Mouse (Mus musculus) 3134 (cell line): ENCODE results near the gene Gm4064.
"Not testable (repeated sequence)": the region's sequence is repeated elsewhere in the genome, so short reads cannot be mapped to it uniquely, and the experiment has no call there.

Experiments
- DNase-seq: peaks from one replicate; pipeline ENCODE4 v3.0.0-alpha.2; 2011; ENCODE audit warnings: low spot score; ENCODE audit not compliant: insufficient read length; ENCODE audit errors: extremely low read depth

Gm4064 gene

GRCm38 (mm10) chrY:2796105-2796504 lies at the start of gene Gm4064:
Gene Gm4064, minus strand, starts transcription at chrY:2796205.
- not testable (repeated sequence) for DNase-seq

- DNase-seq, result not testable (repeated sequence)
Measured at GRCm38 (mm10) chrY:2830380-2830779, 34.4 kb upstream of the Gm4064 start, which contains the start of the genes Rbmy and Gm10256. Gene Rbmy, plus strand, starts transcription at chrY:2830680. Gene Gm10256, plus strand, starts transcription at chrY:2830699.
